Mouse (Mus musculus) CH12.LX (cell line): ENCODE results near the gene Dclk1. TPM values are rescaled to one million over a fixed set of nuclear protein-coding genes. Genes with fewer than 3 reads are reported as not detected.

Experiments used
- DNase-seq: peaks from one replicate; pipeline ENCODE4 v3.0.0-alpha.2; 2013; ENCODE audit errors: extremely low read depth
- H3K27ac ChIP-seq: 2 replicates; pipeline ENCODE4 v1.5.1; 2012; ENCODE audit warnings: low read depth, mild to moderate bottlenecking, control low read depth, moderate library complexity; ENCODE audit not compliant: insufficient read depth
- H3K27me3 ChIP-seq: replicated peaks from 2 replicates; pipeline ENCODE3; 2012; ENCODE audit warnings: inconsistent platforms
- H3K36me3 ChIP-seq, 2 experiments: replicated peaks in 1 of 2; 2 replicates each; pipeline versions ENCODE3 to v1.6.1; 2012; ENCODE audit warnings: inconsistent platforms in 1 of 2, low read length in 1 of 2, mild to moderate bottlenecking in 1 of 2, mixed read lengths in 1 of 2, moderate library complexity in 1 of 2; ENCODE audit not compliant: control insufficient read depth in 1 of 2, insufficient read depth in 1 of 2
- H3K4me1 ChIP-seq, 2 experiments: 2 replicates each; pipeline ENCODE4 v1.6.1; 2012; ENCODE audit warnings: inconsistent platforms in 1 of 2, moderate library complexity in 1 of 2; ENCODE audit not compliant: insufficient read depth in 2 of 2, control insufficient read depth in 1 of 2
- H3K4me2 ChIP-seq: 2 replicates; pipeline ENCODE4 v1.6.1; 2012; ENCODE audit warnings: low read depth, mild to moderate bottlenecking, control low read depth; ENCODE audit not compliant: poor library complexity, insufficient read depth, severe bottlenecking
- H3K4me3 ChIP-seq, 3 experiments: fragments of 150-350 bp in 1 of 3; sonication (generic) in 1 of 3; replicated peaks in 1 of 3; 2 replicates each; pipeline versions ENCODE3 to v1.5.1; 2011 to 2012; ENCODE audit warnings: low read depth in 2 of 3, low read length in 2 of 3, mild to moderate bottlenecking in 2 of 3, moderate library complexity in 2 of 3, control low read depth in 1 of 3, improper control_type of control experiment in 1 of 3, inconsistent platforms in 1 of 3, mixed read lengths in 1 of 3; ENCODE audit not compliant: poor library complexity in 1 of 3
- H3K79me2 ChIP-seq: replicated peaks from 2 replicates; pipeline ENCODE4 v1.6.1; 2012; ENCODE audit warnings: mild to moderate bottlenecking, moderate library complexity; ENCODE audit not compliant: control insufficient read depth, poor library complexity, insufficient read depth, severe bottlenecking; ENCODE audit errors: extremely low read depth
- H3K9ac ChIP-seq: 2 replicates; pipeline ENCODE4 v1.6.1; 2012; ENCODE audit warnings: low read depth, mild to moderate bottlenecking, control low read depth, moderate library complexity; ENCODE audit not compliant: insufficient read depth
- H3K9me3 ChIP-seq: replicated peaks from 2 replicates; pipeline ENCODE3; 2012; ENCODE audit warnings: low read length, inconsistent platforms, mixed read lengths
- BHLHE40 ChIP-seq: IDR thresholded peaks from 2 replicates; pipeline ENCODE4 v1.6.1; 2011; ENCODE audit warnings: mild to moderate bottlenecking, low read depth, low read length, improper control_type of control experiment
- ETS1 ChIP-seq: conservative IDR thresholded peaks from 2 replicates; pipeline ENCODE4 v1.6.1; 2012; ENCODE audit warnings: low read depth, mild to moderate bottlenecking, inconsistent platforms, low read length, improper control_type of control experiment, moderate library complexity
- GABPA ChIP-seq: IDR thresholded peaks from 2 replicates; pipeline ENCODE4 v1.6.1; 2012; ENCODE audit warnings: low read depth, low read length, improper control_type of control experiment, inconsistent platforms; ENCODE audit not compliant: insufficient replicate concordance
- HCFC1 ChIP-seq: IDR thresholded peaks from 2 replicates; pipeline ENCODE4 v1.6.1; 2012; ENCODE audit warnings: low read depth, mild to moderate bottlenecking, inconsistent platforms, low read length, improper control_type of control experiment
- IRF4 ChIP-seq: IDR thresholded peaks from 2 replicates; pipeline ENCODE4 v1.6.1; 2014; ENCODE audit warnings: low read depth, mild to moderate bottlenecking, inconsistent platforms, low read length, improper control_type of control experiment
- JUN ChIP-seq: IDR thresholded peaks from 2 replicates; pipeline ENCODE4 v1.6.1; 2011; ENCODE audit warnings: low read depth, mild to moderate bottlenecking, low read length, improper control_type of control experiment, moderate library complexity; ENCODE audit not compliant: insufficient read depth
- KAT2A ChIP-seq: IDR thresholded peaks from 2 replicates; pipeline ENCODE4 v1.6.1; 2012; ENCODE audit warnings: low read length, improper control_type of control experiment, inconsistent platforms; ENCODE audit not compliant: insufficient replicate concordance
- MAFK ChIP-seq: IDR thresholded peaks from 2 replicates; pipeline ENCODE4 v1.6.1; 2011; ENCODE audit warnings: low read length, improper control_type of control experiment; ENCODE audit not compliant: insufficient replicate concordance
- MAX ChIP-seq: IDR thresholded peaks from 2 replicates; pipeline ENCODE4 v1.6.1; 2011; ENCODE audit warnings: low read length, improper control_type of control experiment
- MAZ ChIP-seq: IDR thresholded peaks from 2 replicates; pipeline ENCODE4 v1.6.1; 2012; ENCODE audit warnings: low read depth, mild to moderate bottlenecking, inconsistent platforms, low read length, improper control_type of control experiment, moderate library complexity
- MXI1 ChIP-seq: IDR thresholded peaks from 2 replicates; pipeline ENCODE4 v1.6.1; 2011; ENCODE audit warnings: mild to moderate bottlenecking, low read depth, low read length, improper control_type of control experiment
- MYC ChIP-seq: IDR thresholded peaks from 2 replicates; pipeline ENCODE4 v1.6.1; 2011; ENCODE audit warnings: low read depth, mild to moderate bottlenecking, improper control_type of control experiment, low read length
- POLR2AphosphoS2 ChIP-seq: IDR thresholded peaks from 2 replicates; pipeline ENCODE4 v1.6.1; 2011; ENCODE audit warnings: low read depth, low read length, improper control_type of control experiment
- RAD21 ChIP-seq: IDR thresholded peaks from 2 replicates; pipeline ENCODE4 v1.6.1; 2011; ENCODE audit warnings: low read depth, mild to moderate bottlenecking, low read length, improper control_type of control experiment, moderate library complexity
- RCOR1 ChIP-seq: conservative IDR thresholded peaks from 2 replicates; pipeline ENCODE4 v1.6.1; 2012; ENCODE audit warnings: low read depth, mild to moderate bottlenecking, inconsistent platforms, low read length, improper control_type of control experiment
- SIN3A ChIP-seq: IDR thresholded peaks from 2 replicates; pipeline ENCODE4 v1.6.1; 2012; ENCODE audit warnings: low read length, improper control_type of control experiment, inconsistent platforms
- SMC3 ChIP-seq: IDR thresholded peaks from 2 replicates; pipeline ENCODE4 v1.6.1; 2011; ENCODE audit warnings: low read depth, low read length, improper control_type of control experiment
- TBP ChIP-seq: conservative IDR thresholded peaks from 2 replicates; pipeline ENCODE4 v1.6.1; 2011; ENCODE audit warnings: low read depth, low read length, improper control_type of control experiment
- UBTF ChIP-seq: IDR thresholded peaks from 2 replicates; pipeline ENCODE4 v1.6.1; 2012; ENCODE audit warnings: low read depth, mild to moderate bottlenecking, inconsistent platforms, low read length, improper control_type of control experiment, moderate library complexity
- ZKSCAN1 ChIP-seq: IDR thresholded peaks from 2 replicates; pipeline ENCODE4 v1.6.1; 2012; ENCODE audit warnings: low read depth, inconsistent platforms, low read length, improper control_type of control experiment, borderline replicate concordance
- ZMIZ1 ChIP-seq: IDR thresholded peaks from 2 replicates; pipeline ENCODE4 v1.6.1; 2012; ENCODE audit warnings: low read depth, mild to moderate bottlenecking, inconsistent platforms, low read length, improper control_type of control experiment
- dilution Hi-C: fragments of 300-500 bp; cut with MboI; formaldehyde crosslinking; loops from 2 replicates; pipeline ENCODE4 v1.14.3; 2020; ENCODE audit warnings: low sequenced_read_pairs; ENCODE audit not compliant: extremely low pct_unique_long_range_greater_than_20kb, extremely low pct_ligation_motif_present
- in situ Hi-C: fragments of 300-500 bp; cut with MboI; formaldehyde crosslinking; loops from 3 replicates; pipeline ENCODE4 v1.14.3; 2019; ENCODE audit warnings: low sequenced_read_pairs, low pct_ligation_motif_present, low pct_unique_long_range_greater_than_20kb, mixed read lengths
- polyA plus RNA-seq: library from polyadenylated mRNA; unstranded; fragments of >175 nt; gene quantifications from 2 replicates; pipeline ENCODE4 v1.2.1, GENCODE M21; 2012; ENCODE audit warnings: low read depth; ENCODE audit not compliant: insufficient read length
- total RNA-seq, 2 experiments: library from RNA; depleted of rRNA; stranded (reverse); fragments of 300-350 nt in 1 of 2; fragments of >200 nt in 1 of 2; gene quantifications; 2 replicates each; pipeline ENCODE4 v1.2.3; 2012 to 2014

Gene Dclk1
- total and polyA plus RNA-seq, 3 experiments: not detected

GRCm38 (mm10) chr3:55353169-55353568, 111.0 kb downstream of the Dclk1 start:
- Histone ChIP-seq H3K27ac (no peak overlapping the region), H3K9ac (no peak overlapping the region), H3K9me3 (peaks cover 85% of the 10 kb centered on the region), H3K36me3 (no peaks in the 10 kb centered on the region), H3K4me3 (no peak overlapping the region), H3K79me2 (no peaks in the 10 kb centered on the region), H3K4me1 (no peaks in the 10 kb centered on the region), H3K27me3 (no peaks in the 10 kb centered on the region), H3K4me2 (no peak overlapping the region)
- TF ChIP-seq IRF4 (no peak), RAD21 (no peak), JUN (no peak), KAT2A (no peak), HCFC1 (no peak), SIN3A (no peak), TBP (no peak), MYC (no peak), BHLHE40 (no peak), GABPA (no peak)
- in situ Hi-C loops (no loop called here), dilution Hi-C loops (no loop called here)
- DNase-seq: no peak

GRCm38 (mm10) chr3:55353909-55354511, 111.8 kb downstream of the Dclk1 start:
- Histone ChIP-seq H3K9ac (no peak overlapping the region), H3K4me3 (no peak overlapping the region), H3K27me3 (no peaks in the 10 kb centered on the region), H3K9me3 (peaks cover 85% of the 10 kb centered on the region), H3K79me2 (no peaks in the 10 kb centered on the region), H3K4me2 (no peak overlapping the region), H3K4me1 (no peaks in the 10 kb centered on the region), H3K27ac (no peak overlapping the region), H3K36me3 (no peaks in the 10 kb centered on the region)
- DNase-seq: no peak
- TF ChIP-seq ZKSCAN1 (no peak), HCFC1 (no peak), MAFK (no peak), MYC (no peak), MAX (no peak), UBTF (no peak), POLR2AphosphoS2 (no peak), ZMIZ1 (no peak), MAZ (no peak), SMC3 (no peak), MXI1 (no peak), ETS1 (no peak), TBP (no peak), IRF4 (no peak), RCOR1 (no peak), RAD21 (no peak)
- in situ Hi-C loops (no loop called here), dilution Hi-C loops (no loop called here)
